In genomic region chr5:141524801-141525715, GRCm38 (mm10) we compare ENCODE assay signal across 12 mouse cellular contexts.
DNase-seq lines count a peak whose midpoint lies in the region; ATAC-seq and TF ChIP-seq lines count a peak whose summit lies in the region.
"Had no signal": no experiment of that assay in that cellular context is flagged by ENCODE, and none has a peak within 500 bp of the region (broad histone marks: within the 10 kb centered on the region; RNA-seq: fewer than 3 reads in every experiment).

No protein-coding gene starts in this region.

- intact Hi-C loops in heart, postnatal 36 days (cut with DNase I) = no loop called here

- H3K27ac ChIP-seq in heart, postnatal 0 days (ENCODE audit: low read depth) = no peak overlapping the region
- no peak overlapping the region for H3K27ac ChIP-seq in lung, embryonic 14.5 days (ENCODE audit: low read depth)
- no peak overlapping the region for H3K27ac ChIP-seq in forebrain, embryonic 16.5 days (ENCODE audit: low read length)
- H3K27ac ChIP-seq: hindbrain, embryonic 13.5 days; liver, embryonic 12.5 days had no signal

- H3K4me1 ChIP-seq in heart, postnatal 0 days (ENCODE audit: control insufficient read depth, insufficient read depth) = no peaks in the 10 kb centered on the region
- no peaks in the 10 kb centered on the region for H3K4me1 ChIP-seq in lung, embryonic 14.5 days (ENCODE audit: insufficient read depth)
- peaks cover 9% of the 10 kb centered on the region; the same call in 1 of the 2 replicates for H3K4me1 ChIP-seq in forebrain, embryonic 16.5 days (replicated peaks; ENCODE audit: control insufficient read depth, insufficient read depth, low read length)
- H3K4me1 ChIP-seq: liver, embryonic 12.5 days had no signal

- 0 out of 2 replicates have a peak, but pooled peaks cover 2% of the 10 kb centered on the region for H3K27me3 ChIP-seq in heart, postnatal 0 days (ENCODE audit: control insufficient read depth, insufficient read depth, low read length)
- H3K27me3 ChIP-seq in lung, embryonic 14.5 days (ENCODE audit: insufficient read depth, low read length) = no peaks in the 10 kb centered on the region
- no peaks in the 10 kb centered on the region for H3K27me3 ChIP-seq in forebrain, embryonic 16.5 days (replicated peaks; ENCODE audit: control insufficient read depth, insufficient read depth, low read length)
- H3K27me3 ChIP-seq: hindbrain, embryonic 13.5 days; liver, embryonic 12.5 days had no signal

- H3K4me2 ChIP-seq in heart, postnatal 0 days (ENCODE audit: low read depth, low read length) = peak overlapping the region; percentile 23; the same call in 1 of the 2 replicates
- H3K4me2 ChIP-seq in lung, embryonic 14.5 days = no peak overlapping the region
- H3K4me2 ChIP-seq in forebrain, embryonic 16.5 days (ENCODE audit: low read length) = peak overlapping the region; percentile 47
- H3K4me2 ChIP-seq: hindbrain, embryonic 13.5 days; liver, embryonic 12.5 days had no signal

- no peak overlapping the region for H3K4me3 ChIP-seq in heart, postnatal 0 days (ENCODE audit: low read depth, low read length)
- no peak overlapping the region for H3K4me3 ChIP-seq in lung, embryonic 14.5 days (ENCODE audit: low read depth, low read length)
- H3K4me3 ChIP-seq in forebrain, embryonic 16.5 days (replicated peaks; ENCODE audit: low read length) = no peak overlapping the region
- H3K4me3 ChIP-seq: hindbrain, embryonic 13.5 days; liver, embryonic 12.5 days had no signal

- no peaks in the 10 kb centered on the region for H3K36me3 ChIP-seq in heart, postnatal 0 days (replicated peaks; ENCODE audit: control insufficient read depth, insufficient read depth, low read length)
- no peaks in the 10 kb centered on the region for H3K36me3 ChIP-seq in lung, embryonic 14.5 days (ENCODE audit: insufficient read depth)
- H3K36me3 ChIP-seq in forebrain, embryonic 16.5 days (ENCODE audit: control insufficient read depth, insufficient read depth) = no peaks in the 10 kb centered on the region
- H3K36me3 ChIP-seq: G1E; hindbrain, embryonic 13.5 days; liver, embryonic 12.5 days had no signal

- no peak overlapping the region for H3K9ac ChIP-seq in heart, postnatal 0 days (replicated peaks; ENCODE audit: low read depth, low read length)
- H3K9ac ChIP-seq in lung, embryonic 14.5 days = no peak overlapping the region
- no peak overlapping the region for H3K9ac ChIP-seq in forebrain, embryonic 16.5 days (replicated peaks; ENCODE audit: low read depth, low read length)
- H3K9ac ChIP-seq: hindbrain, embryonic 13.5 days; liver, embryonic 12.5 days had no signal

- DNase-seq in adrenal gland, adult 2 months = peak; percentile 19
- no peak for DNase-seq in adrenal gland, postnatal 4 days (ENCODE audit: low spot score in 2 of 2)
- DNase-seq in heart, postnatal 0 days (ENCODE audit: low spot score) = no peak
- no peak for DNase-seq in heart, postnatal 36 days
- peak; percentile 11 for DNase-seq in lung, embryonic 14.5 days
- DNase-seq in lung, postnatal 25 days (ENCODE audit: low spot score) = no peak
- DNase-seq in liver = no peak
- DNase-seq: layer of hippocampus, postnatal 36 days had no signal

- H3K9me3 ChIP-seq in heart, postnatal 0 days (replicated peaks; ENCODE audit: control insufficient read depth, low read length) = peaks cover 5% of the 10 kb centered on the region; the same call in 1 of the 2 replicates
- no peaks in the 10 kb centered on the region for H3K9me3 ChIP-seq in lung, embryonic 14.5 days (ENCODE audit: low read depth, low read length)
- H3K9me3 ChIP-seq in forebrain, embryonic 16.5 days (ENCODE audit: control insufficient read depth, low read length) = no peaks in the 10 kb centered on the region; the same call in 1 of the 2 replicates
- H3K9me3 ChIP-seq: liver, embryonic 12.5 days had no signal

- TF ChIP-seq EP300 in heart, postnatal 0 days (IDR thresholded peaks at IDR 0.05; ENCODE audit: low read depth) = no peak

- no peak for TF ChIP-seq CTCF in heart, postnatal 0 days (IDR thresholded peaks at IDR 0.05; ENCODE audit: low read depth)
- no peak for TF ChIP-seq CTCF in lung, embryonic 14.5 days (IDR thresholded peaks at IDR 0.05; ENCODE audit: low read depth)

- no peak for ATAC-seq in heart, postnatal 0 days (ENCODE audit: insufficient read depth, low read depth)
- ATAC-seq in lung, embryonic 14.5 days (ENCODE audit: insufficient read depth) = no peak
- ATAC-seq in forebrain, embryonic 16.5 days = no peak
- ATAC-seq: liver, embryonic 12.5 days had no signal

- 40% methylated on average over 13 of the region's 13 CpGs for WGBS in heart, postnatal 0 days
- 13% methylated on average over 13 of the region's 13 CpGs for WGBS in lung, embryonic 14.5 days
- 38% methylated on average over 13 of the region's 13 CpGs for WGBS in forebrain, embryonic 16.5 days

Comparison
In these comparisons a context has a peak if more than half of its experiments do, and no peak if none do; other contexts are left out.
1. DNase-seq: peak in adrenal gland, adult 2 months (single experiment) and lung, embryonic 14.5 days (single experiment); none in adrenal gland, postnatal 4 days (0 of 2), heart, postnatal 0 days (single experiment), heart, postnatal 36 days (0 of 2), lung, postnatal 25 days (single experiment) and liver (single experiment).